Mouse (Mus musculus) CH12.LX (cell line): ENCODE data around the gene Cmtm7.

Experiments
- CTCF ChIP-seq, 2 experiments: IDR thresholded peaks in 1 of 2; conservative IDR thresholded peaks in 1 of 2; 2 replicates each; pipeline ENCODE4 v1.5.1; 2011 to 2012; ENCODE audit warnings: low read depth in 2 of 2, low read length in 2 of 2, improper control_type of control experiment in 1 of 2, inconsistent platforms in 1 of 2, mild to moderate bottlenecking in 1 of 2, moderate library complexity in 1 of 2
- KAT2A ChIP-seq: IDR thresholded peaks from 2 replicates; pipeline ENCODE4 v1.6.1; 2012; ENCODE audit warnings: low read length, improper control_type of control experiment, inconsistent platforms; ENCODE audit not compliant: insufficient replicate concordance
- MAFK ChIP-seq: IDR thresholded peaks from 2 replicates; pipeline ENCODE4 v1.6.1; 2011; ENCODE audit warnings: low read length, improper control_type of control experiment; ENCODE audit not compliant: insufficient replicate concordance
- MYC ChIP-seq: IDR thresholded peaks from 2 replicates; pipeline ENCODE4 v1.6.1; 2011; ENCODE audit warnings: low read depth, mild to moderate bottlenecking, improper control_type of control experiment, low read length
- NRF1 ChIP-seq: IDR thresholded peaks from 2 replicates; pipeline ENCODE4 v1.6.1; 2014; ENCODE audit warnings: low read depth, mild to moderate bottlenecking, inconsistent platforms, low read length, improper control_type of control experiment, moderate library complexity
- POLR2A ChIP-seq: IDR thresholded peaks from 2 replicates; pipeline ENCODE4 v1.6.1; 2011; ENCODE audit warnings: low read depth, mild to moderate bottlenecking, improper control_type of control experiment, low read length
- POLR2AphosphoS2 ChIP-seq: IDR thresholded peaks from 2 replicates; pipeline ENCODE4 v1.6.1; 2011; ENCODE audit warnings: low read depth, low read length, improper control_type of control experiment
- SIN3A ChIP-seq: IDR thresholded peaks from 2 replicates; pipeline ENCODE4 v1.6.1; 2012; ENCODE audit warnings: low read length, improper control_type of control experiment, inconsistent platforms
- USF1 ChIP-seq: IDR thresholded peaks from 2 replicates; pipeline ENCODE4 v1.6.1; 2014; ENCODE audit warnings: low read depth, mild to moderate bottlenecking, inconsistent platforms, low read length, improper control_type of control experiment
- USF2 ChIP-seq: conservative IDR thresholded peaks from 2 replicates; pipeline ENCODE4 v1.6.1; 2011; ENCODE audit warnings: low read depth, low read length, improper control_type of control experiment

GRCm38 (mm10) chr9:114805151-114805671 is 23.6 kb upstream of the Cmtm7 start:
- TF ChIP-seq CTCF (conservative IDR thresholded peaks at IDR 0.05 in 1 of 2, IDR thresholded peaks at IDR 0.05 in 1 of 2; ENCODE audit: low read depth in 2 of 2, low read length in 2 of 2) (no peak), NRF1 (no peak), USF1 (no peak), USF2 (no peak), POLR2A (no peak), MYC (no peak), SIN3A (no peak), POLR2AphosphoS2 (no peak), MAFK (no peak), KAT2A (no peak)
